Mouse (Mus musculus) thymus, adult 2 months (tissue): ENCODE data around the gene Olfr364-ps1. TPM values are rescaled to one million over a fixed set of nuclear protein-coding genes. Genes with fewer than 3 reads are reported as not detected.

Experiments
- DNase-seq: peaks from one replicate; pipeline ENCODE4 v3.0.0; 2021
- H3K27ac ChIP-seq: fragments of 200-500 bp; 2 replicates; pipeline ENCODE4 v1.5.1; 2012; ENCODE audit warnings: low read length, control low read depth; ENCODE audit not compliant: control insufficient read depth, insufficient read depth
- H3K27me3 ChIP-seq: fragments of 200-500 bp; 2 replicates; pipeline ENCODE4 v1.6.1; 2012; ENCODE audit warnings: mild to moderate bottlenecking, low read length, moderate library complexity, mixed read lengths; ENCODE audit not compliant: control insufficient read depth, insufficient read depth
- H3K36me3 ChIP-seq: fragments of 200-500 bp; 2 replicates; pipeline ENCODE4 v1.6.1; 2012; ENCODE audit warnings: mild to moderate bottlenecking, low read length, moderate library complexity; ENCODE audit not compliant: control insufficient read depth, insufficient read depth
- H3K4me1 ChIP-seq: fragments of 200-500 bp; replicated peaks from 2 replicates; pipeline ENCODE4 v1.6.1; 2012; ENCODE audit warnings: low read length; ENCODE audit not compliant: control insufficient read depth, insufficient read depth
- H3K4me3 ChIP-seq: fragments of 200-500 bp; 2 replicates; pipeline ENCODE4 v1.5.1; 2012; ENCODE audit warnings: mild to moderate bottlenecking, low read length, control low read depth, moderate library complexity; ENCODE audit not compliant: control insufficient read depth, insufficient read depth
- CTCF ChIP-seq: fragments of 200-500 bp; IDR thresholded peaks from 2 replicates; pipeline ENCODE4 v1.5.1; 2012; ENCODE audit warnings: mild to moderate bottlenecking, control low read depth, low read length, moderate library complexity, borderline replicate concordance; ENCODE audit not compliant: control insufficient read depth, poor library complexity, insufficient read depth; ENCODE audit errors: extremely low read depth
- POLR2A ChIP-seq: fragments of 200-500 bp; IDR thresholded peaks from 2 replicates; pipeline ENCODE4 v1.6.1; 2012; ENCODE audit warnings: mild to moderate bottlenecking, low read length, control low read depth, moderate library complexity; ENCODE audit not compliant: control insufficient read depth, poor library complexity, insufficient read depth; ENCODE audit errors: extremely low read depth
- WGBS: fragments of 180-500 bp; shearing (Covaris S2); methylation state at CpG from one replicate; pipeline ENCODE4 v1.1.7; 2018; 5-methylcytosine and 5-hydroxymethylcytosine counted together
- polyA plus RNA-seq: library from polyadenylated mRNA; depleted of rRNA; stranded (reverse); fragments of >200 nt; gene quantifications from 2 replicates; pipeline ENCODE4 v1.2.3, GENCODE M21; 2012; rRNA removed

The Olfr364-ps1 gene
- not detected in 2 replicates for polyA plus RNA-seq

GRCm38 (mm10) chr2:37139022-37139421 lies at the start of gene Olfr364-ps1:
Gene Olfr364-ps1, plus strand, starts transcription at chr2:37139322.
- no peaks in the 10 kb centered on the region for H3K4me1 ChIP-seq
- no peak within 1 kb of the TSS for H3K4me3 ChIP-seq
- DNase-seq = no peak
- no peak within 1 kb of the TSS for H3K27ac ChIP-seq
- TF ChIP-seq CTCF = no peak
- TF ChIP-seq POLR2A = no peak
- H3K36me3 ChIP-seq = no peaks in the 10 kb centered on the region
- 87% methylated on average over 3 of the region's 3 CpGs for WGBS
- H3K27me3 ChIP-seq = no peaks in the 10 kb centered on the region

GRCm38 (mm10) chr2:37117810-37118209 lies 21.3 kb upstream of the Olfr364-ps1 start, which contains the start of gene Olfr362:
Gene Olfr362, minus strand, starts transcription at chr2:37117910.
- Histone ChIP-seq H3K4me1 (no peaks in the 10 kb centered on the region), H3K27ac (no peak within 1 kb of the TSS), H3K4me3 (no peak within 1 kb of the TSS), H3K36me3 (no peaks in the 10 kb centered on the region), H3K27me3 (no peaks in the 10 kb centered on the region)
- no peak for TF ChIP-seq POLR2A
- TF ChIP-seq CTCF = no peak
- no peak for DNase-seq
- 98% methylated on average over 1 of the region's 1 CpGs for WGBS

GRCm38 (mm10) chr2:37187898-37188297 lies 48.8 kb downstream of the Olfr364-ps1 start, which contains the start of gene Olfr365:
Gene Olfr365, plus strand, starts transcription at chr2:37188198.
- Histone ChIP-seq H3K4me3 (no peak within 1 kb of the TSS), H3K27me3 (no peaks in the 10 kb centered on the region), H3K27ac (no peak within 1 kb of the TSS), H3K4me1 (no peaks in the 10 kb centered on the region), H3K36me3 (no peaks in the 10 kb centered on the region)
- 80% methylated on average over 3 of the region's 3 CpGs for WGBS
- TF ChIP-seq POLR2A (no peak), CTCF (no peak)
- DNase-seq = no peak

Other genes starting within 250 kb of the Olfr364-ps1 start
- gene Olfr353, start 246.4 kb upstream of the Olfr364-ps1 start, polyA plus RNA-seq = not detected in 2 replicates
- not detected in 2 replicates for gene Olfr354, start 233.6 kb upstream of the Olfr364-ps1 start, polyA plus RNA-seq
- gene Olfr355, start 210.4 kb upstream of the Olfr364-ps1 start, polyA plus RNA-seq = not detected in 2 replicates
- not detected in 2 replicates for gene Olfr356, start 202.2 kb upstream of the Olfr364-ps1 start, polyA plus RNA-seq
- not detected in 2 replicates for gene Olfr357, start 145.5 kb upstream of the Olfr364-ps1 start, polyA plus RNA-seq
- gene Olfr358, start 130.0 kb upstream of the Olfr364-ps1 start, polyA plus RNA-seq = not detected in 2 replicates
- not detected in 2 replicates for gene Olfr360, start 73.6 kb upstream of the Olfr364-ps1 start, polyA plus RNA-seq
- gene Olfr361, start 50.0 kb upstream of the Olfr364-ps1 start, polyA plus RNA-seq = not detected in 2 replicates
- not detected in 2 replicates for gene Olfr362, start 21.4 kb upstream of the Olfr364-ps1 start, polyA plus RNA-seq
- gene Olfr365, start 48.9 kb downstream of the Olfr364-ps1 start, polyA plus RNA-seq = not detected in 2 replicates
- not detected in 2 replicates for gene Olfr366, start 72.3 kb downstream of the Olfr364-ps1 start, polyA plus RNA-seq
- 0.18 TPM in 1 of 2 replicates, not detected in the other for gene Olfr368, start 187.2 kb downstream of the Olfr364-ps1 start, polyA plus RNA-seq
- 17.0 and 17.7 TPM in 2 replicates for gene Pdcl, start 220.0 kb downstream of the Olfr364-ps1 start, polyA plus RNA-seq